Mouse (Mus musculus) hindbrain, embryonic 11.5 days (tissue): ENCODE results near the gene Atrnl1. TPM values are rescaled to one million over a fixed set of nuclear protein-coding genes. Genes with fewer than 3 reads are reported as not detected.

Experiments used
- ATAC-seq: fragments of 200-750 bp; cut with Nextera tagmentation; 2 replicates; pipeline ENCODE4 v1.8.0; 2017; ENCODE audit warnings: mild to moderate bottlenecking, moderate TSS enrichment, moderate library complexity; ENCODE audit not compliant: low FRiP score
- DNase-seq: peaks from one replicate; pipeline ENCODE4 v3.0.0-alpha.2; 2015; ENCODE audit warnings: low spot score
- H3K27ac ChIP-seq: fragments of 300-500 bp; sonication (generic); 2 replicates; pipeline ENCODE4 v1.5.1; 2014; ENCODE audit warnings: mild to moderate bottlenecking, low read depth, low read length
- H3K27me3 ChIP-seq: fragments of 300-500 bp; sonication (generic); 2 replicates; pipeline ENCODE4 v1.6.1; 2014; ENCODE audit warnings: mild to moderate bottlenecking, low read length, moderate library complexity, mixed read lengths; ENCODE audit not compliant: control insufficient read depth, insufficient read depth
- H3K36me3 ChIP-seq: fragments of 300-500 bp; sonication (generic); 2 replicates; pipeline ENCODE4 v1.6.1; 2014; ENCODE audit warnings: mild to moderate bottlenecking, low read length, moderate library complexity, mixed read lengths; ENCODE audit not compliant: control insufficient read depth, insufficient read depth
- H3K4me1 ChIP-seq: fragments of 300-500 bp; sonication (generic); replicated peaks from 2 replicates; pipeline ENCODE4 v1.6.1; 2014; ENCODE audit warnings: low read length, mixed read lengths; ENCODE audit not compliant: control insufficient read depth, insufficient read depth
- H3K4me2 ChIP-seq: fragments of 300-500 bp; sonication (generic); replicated peaks from 2 replicates; pipeline ENCODE4 v1.6.1; 2014; ENCODE audit warnings: mild to moderate bottlenecking, low read depth, low read length
- H3K4me3 ChIP-seq: fragments of 300-500 bp; sonication (generic); 2 replicates; pipeline ENCODE4 v1.5.1; 2014; ENCODE audit warnings: low read depth, low read length
- H3K9ac ChIP-seq: fragments of 300-500 bp; sonication (generic); 2 replicates; pipeline ENCODE4 v1.6.1; 2014; ENCODE audit warnings: low read depth, low read length
- H3K9me3 ChIP-seq: fragments of 300-500 bp; sonication (generic); 2 replicates; pipeline ENCODE4 v1.6.1; 2016; ENCODE audit warnings: low read length; ENCODE audit not compliant: control insufficient read depth
- WGBS: fragments of 180-500 bp; shearing (Covaris S2); extraction: QIAGEN DNeasy Blood & Tissue Kit; methylation state at CpG from one replicate; pipeline ENCODE4 v1.1.7; 2014; 5-methylcytosine and 5-hydroxymethylcytosine counted together
- polyA plus RNA-seq: library from polyadenylated mRNA; unstranded; fragments of >200 nt; fragmentation: Nextera tagmentation; extraction: Ambion mirVana; gene quantifications from 2 replicates; pipeline ENCODE4 v1.2.1, GENCODE M21; 2014

Gene Atrnl1
- polyA plus RNA-seq, 1 experiment from 2014 or later: 6.6 TPM

DNA sequence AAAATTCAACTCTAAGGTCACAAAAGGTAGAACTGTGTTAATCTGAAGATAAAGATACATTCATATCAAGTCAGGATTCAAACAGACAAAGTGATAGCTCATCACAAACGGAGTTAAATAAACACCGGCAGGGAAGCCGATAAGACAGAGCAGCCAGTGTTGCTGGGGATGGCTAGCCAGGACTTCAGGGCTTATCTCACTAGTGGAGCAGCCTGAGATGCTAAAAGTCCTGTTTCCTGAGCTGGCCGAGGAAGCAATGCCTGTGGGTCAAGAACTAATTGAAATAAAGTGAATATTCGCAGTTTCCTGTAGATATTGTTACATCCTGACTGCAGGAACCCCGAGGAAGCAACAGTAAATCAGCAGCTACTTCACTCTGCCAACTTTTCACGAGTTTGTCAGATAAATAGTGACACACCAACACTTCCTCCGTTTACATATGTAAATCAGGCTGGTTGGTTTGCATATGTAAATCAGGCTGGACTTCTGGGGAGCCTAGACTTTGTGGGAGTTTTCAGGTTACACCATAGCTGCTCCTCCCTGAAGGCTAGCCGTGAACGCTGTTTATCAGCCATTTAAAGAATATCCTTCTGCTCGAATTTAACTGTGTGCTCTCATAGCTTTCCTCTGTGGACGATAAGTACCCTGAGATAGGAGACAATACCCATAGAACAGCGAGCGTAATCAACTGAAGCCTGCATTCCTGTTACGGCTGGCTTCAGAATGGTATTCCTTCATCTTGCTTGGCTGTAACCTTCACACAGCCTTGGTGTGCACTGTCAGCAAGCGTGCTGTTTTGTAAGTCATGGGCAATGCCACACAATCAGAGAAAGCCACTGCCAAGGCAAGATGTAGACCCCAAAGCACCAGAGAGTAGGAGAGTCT lies 453.5 kb downstream of the Atrnl1 start:
- Histone ChIP-seq H3K27me3 (no peaks in the 10 kb centered on the region), H3K36me3 (no peaks in the 10 kb centered on the region), H3K27ac (no peak overlapping the region), H3K4me2 (no peak overlapping the region), H3K4me3 (no peak overlapping the region), H3K4me1 (peaks cover 15% of the 10 kb centered on the region), H3K9ac (no peak overlapping the region), H3K9me3 (no peaks in the 10 kb centered on the region)
- 45% methylated on average over 16 of the region's 16 CpGs for WGBS
- ATAC-seq (no peak), DNase-seq (no peak)

DNA sequence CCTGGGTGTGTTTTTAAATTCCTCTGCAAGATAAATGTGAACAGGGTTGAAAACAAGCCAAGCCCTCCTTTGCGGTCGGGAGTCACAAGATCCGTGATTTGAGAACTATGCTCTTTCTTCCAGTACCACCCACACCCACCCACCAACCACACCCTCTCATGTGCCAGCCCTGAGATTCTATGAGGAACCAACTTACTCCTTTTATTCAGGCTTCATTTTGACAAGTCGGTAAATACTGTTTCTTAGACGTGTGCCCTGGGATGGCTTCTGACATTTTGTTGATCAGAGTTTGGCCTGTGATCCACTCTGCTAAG lies 454.1 kb downstream of the Atrnl1 start:
- Histone ChIP-seq H3K4me3 (no peak overlapping the region), H3K9ac (no peak overlapping the region), H3K27ac (no peak overlapping the region), H3K9me3 (no peaks in the 10 kb centered on the region), H3K27me3 (no peaks in the 10 kb centered on the region), H3K36me3 (no peaks in the 10 kb centered on the region), H3K4me2 (no peak overlapping the region), H3K4me1 (peaks cover 13% of the 10 kb centered on the region; the same call in 1 of the 2 replicates)
- 81% methylated on average over 5 of the region's 5 CpGs for WGBS
- DNase-seq (no peak), ATAC-seq (no peak)

DNA sequence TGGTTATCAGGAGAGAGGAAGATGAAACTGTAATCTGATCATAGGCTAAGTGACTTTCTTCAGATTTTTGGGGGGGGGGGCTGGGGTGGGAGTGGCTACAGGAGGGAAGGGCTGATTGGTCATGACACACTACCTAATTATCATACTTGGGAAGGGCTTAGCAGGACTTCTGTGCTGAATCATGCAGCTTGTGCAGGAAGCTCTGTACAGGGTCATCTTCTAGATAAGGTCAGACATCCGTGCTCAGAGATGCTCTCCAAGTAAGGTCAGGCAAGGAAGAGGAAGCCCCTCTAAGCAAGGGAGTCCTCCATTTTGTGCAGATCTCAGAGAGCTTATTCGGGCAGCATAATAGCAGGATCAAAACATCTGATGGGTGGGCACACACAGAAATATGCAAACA lies 454.7 kb downstream of the Atrnl1 start:
- Histone ChIP-seq H3K27ac (no peak overlapping the region), H3K4me3 (no peak overlapping the region), H3K4me2 (no peak overlapping the region), H3K27me3 (no peaks in the 10 kb centered on the region), H3K36me3 (no peaks in the 10 kb centered on the region), H3K9me3 (no peaks in the 10 kb centered on the region), H3K4me1 (peaks cover 9% of the 10 kb centered on the region; the same call in 1 of the 2 replicates), H3K9ac (no peak overlapping the region)
- 86% methylated on average over 2 of the region's 2 CpGs for WGBS
- DNase-seq (no peak), ATAC-seq (no peak)

DNA sequence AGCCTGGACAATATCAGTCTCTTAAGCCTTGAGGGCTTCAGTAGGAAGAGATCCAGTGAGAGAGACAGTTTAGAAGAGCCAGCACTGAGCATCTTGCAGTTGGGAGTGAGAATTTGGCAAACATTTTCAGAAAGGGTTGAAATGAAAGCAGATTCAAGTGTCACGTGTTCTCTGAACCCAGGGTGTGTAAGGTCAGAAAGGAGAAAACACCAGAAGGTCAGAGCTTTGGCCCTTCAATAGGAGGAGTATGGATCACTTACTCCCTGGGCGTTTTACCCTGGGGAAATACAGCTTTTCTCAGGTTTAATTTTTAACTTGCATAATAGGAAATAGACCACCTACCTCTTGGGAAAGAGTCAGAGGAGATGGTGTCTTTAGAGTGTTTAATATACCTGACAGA lies 457.3 kb downstream of the Atrnl1 start:
- H3K9me3 ChIP-seq: no peaks in the 10 kb centered on the region
- no peak overlapping the region for H3K4me3 ChIP-seq
- no peak overlapping the region for H3K9ac ChIP-seq
- H3K27ac ChIP-seq: no peak overlapping the region
- no peaks in the 10 kb centered on the region for H3K4me1 ChIP-seq
- WGBS: 50% methylated on average over 2 of the region's 2 CpGs
- H3K36me3 ChIP-seq: no peaks in the 10 kb centered on the region
- no peak overlapping the region for H3K4me2 ChIP-seq
- ATAC-seq (no peak), DNase-seq (no peak)
- no peaks in the 10 kb centered on the region for H3K27me3 ChIP-seq

GRCm38 (mm10) chr19:58068958-58069357 lies 458.1 kb downstream of the Atrnl1 start:
- H3K4me3 ChIP-seq: no peak overlapping the region
- H3K4me1 ChIP-seq: no peaks in the 10 kb centered on the region
- 94% methylated on average over 2 of the region's 2 CpGs for WGBS
- H3K4me2 ChIP-seq: no peak overlapping the region
- ATAC-seq: no peak
- no peak for DNase-seq
- H3K27ac ChIP-seq: no peak overlapping the region
- H3K9me3 ChIP-seq: no peaks in the 10 kb centered on the region
- H3K27me3 ChIP-seq: no peaks in the 10 kb centered on the region
- H3K9ac ChIP-seq: no peak overlapping the region
- H3K36me3 ChIP-seq: no peaks in the 10 kb centered on the region

DNA sequence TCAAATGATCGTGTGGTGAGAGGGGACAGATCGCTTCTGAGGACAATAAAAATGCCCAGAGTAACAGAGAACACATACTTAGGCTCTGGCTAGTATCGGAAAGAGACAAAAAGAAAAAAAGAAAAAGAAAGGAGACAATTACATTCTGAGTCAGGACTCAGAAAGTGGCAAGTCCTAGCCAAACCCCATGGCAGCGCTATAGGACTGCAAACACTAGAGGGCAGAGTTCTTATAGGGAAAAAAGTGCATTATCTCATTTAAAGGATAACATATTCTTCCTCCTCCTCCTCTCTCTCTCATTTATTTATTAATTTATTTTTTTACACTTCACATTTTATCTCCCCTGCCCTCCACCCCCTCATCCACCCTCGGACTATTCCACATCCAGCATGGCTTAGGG lies 461.6 kb downstream of the Atrnl1 start:
- H3K9me3 ChIP-seq: no peaks in the 10 kb centered on the region
- H3K27me3 ChIP-seq: no peaks in the 10 kb centered on the region
- no peak for ATAC-seq
- DNase-seq: no peak
- no peak overlapping the region for H3K4me3 ChIP-seq
- no peak overlapping the region for H3K4me2 ChIP-seq
- WGBS: 82% methylated on average over 5 of the region's 5 CpGs
- H3K4me1 ChIP-seq: no peaks in the 10 kb centered on the region
- no peak overlapping the region for H3K9ac ChIP-seq
- no peak overlapping the region for H3K27ac ChIP-seq
- H3K36me3 ChIP-seq: no peaks in the 10 kb centered on the region

DNA sequence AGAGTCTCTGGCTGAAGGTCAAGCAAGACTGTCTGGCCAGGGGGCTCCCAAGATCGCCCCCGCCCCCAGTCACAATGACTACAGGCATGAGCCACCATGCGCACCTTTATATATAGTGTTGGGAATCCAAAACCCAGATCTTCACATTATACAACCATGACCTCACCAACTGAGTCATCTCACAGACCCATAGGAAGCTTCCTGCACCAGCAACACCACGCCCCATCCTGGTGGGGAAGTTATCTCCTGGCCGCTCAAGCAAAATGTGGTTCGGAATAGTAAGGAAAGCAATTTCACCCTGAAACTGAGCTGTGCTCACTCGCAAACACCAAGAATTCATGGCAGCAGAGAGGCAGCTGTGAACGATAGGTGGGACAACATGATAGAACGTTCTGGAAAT lies 462.0 kb downstream of the Atrnl1 start:
- no peak for DNase-seq
- WGBS: 94% methylated on average over 9 of the region's 9 CpGs

GRCm38 (mm10) chr19:58075252-58075651 lies 464.4 kb downstream of the Atrnl1 start:
- Histone ChIP-seq H3K4me2 (no peak overlapping the region), H3K9ac (no peak overlapping the region), H3K27me3 (no peaks in the 10 kb centered on the region), H3K36me3 (no peaks in the 10 kb centered on the region), H3K9me3 (no peaks in the 10 kb centered on the region), H3K4me1 (no peaks in the 10 kb centered on the region), H3K4me3 (no peak overlapping the region), H3K27ac (no peak overlapping the region)
- WGBS: 39% methylated on average over 6 of the region's 6 CpGs
- DNase-seq (no peak), ATAC-seq (no peak)

More for the DNA sequence above, 462.0 kb downstream of the Atrnl1 start:
- H3K36me3 ChIP-seq: no peaks in the 10 kb centered on the region
- H3K27me3 ChIP-seq: no peaks in the 10 kb centered on the region
- H3K4me1 ChIP-seq: no peaks in the 10 kb centered on the region
- no peak overlapping the region for H3K9ac ChIP-seq
- H3K4me3 ChIP-seq: no peak overlapping the region
- H3K4me2 ChIP-seq: no peak overlapping the region
- no peak overlapping the region for H3K27ac ChIP-seq
- no peaks in the 10 kb centered on the region for H3K9me3 ChIP-seq
- no peak for ATAC-seq

DNA sequence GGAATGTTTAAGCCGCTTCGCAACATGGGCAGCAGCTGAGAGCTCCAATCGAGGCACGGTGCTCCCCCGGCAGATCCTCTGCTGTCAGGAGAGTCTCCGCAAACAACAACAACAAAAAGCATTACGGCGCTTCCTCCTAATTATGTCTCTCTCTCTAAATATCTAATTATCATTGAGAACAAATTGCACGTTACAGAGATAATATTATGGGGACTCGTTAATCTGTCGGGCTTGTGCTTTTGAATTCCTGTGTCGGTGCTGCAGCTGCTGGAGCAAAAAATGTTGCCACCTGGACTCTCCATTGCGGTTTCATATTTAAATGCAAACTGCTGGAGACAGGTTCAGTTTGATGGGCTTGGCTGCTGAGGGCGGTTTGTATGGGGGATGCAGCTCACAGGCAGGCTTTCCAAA lies 466.1 kb downstream of the Atrnl1 start:
- Histone ChIP-seq H3K9me3 (no peaks in the 10 kb centered on the region), H3K4me3 (no peak overlapping the region), H3K9ac (no peak overlapping the region), H3K4me1 (no peaks in the 10 kb centered on the region), H3K4me2 (no peak overlapping the region), H3K36me3 (no peaks in the 10 kb centered on the region), H3K27ac (no peak overlapping the region), H3K27me3 (no peaks in the 10 kb centered on the region)
- ATAC-seq (no peak), DNase-seq (no peak)
- 76% methylated on average over 14 of the region's 14 CpGs for WGBS
